Mouse (Mus musculus) CD4-positive helper T cell, adult 2 months (primary cell): ENCODE measurements around the gene Usp29.

Source experiments
- DNase-seq: peaks from one replicate; pipeline ENCODE4 v3.0.0-alpha.2; 2012; ENCODE audit warnings: low read depth, missing footprints, low spot score

Usp29 gene

GRCm38 (mm10) chr7:6730241-6730640, at the start of gene Usp29, which contains the start of gene Peg3:
Gene Usp29 (plus strand): TSS chr7:6730578.
Gene Peg3 (minus strand): TSS chr7:6730431.
- no peak for DNase-seq

DNA sequence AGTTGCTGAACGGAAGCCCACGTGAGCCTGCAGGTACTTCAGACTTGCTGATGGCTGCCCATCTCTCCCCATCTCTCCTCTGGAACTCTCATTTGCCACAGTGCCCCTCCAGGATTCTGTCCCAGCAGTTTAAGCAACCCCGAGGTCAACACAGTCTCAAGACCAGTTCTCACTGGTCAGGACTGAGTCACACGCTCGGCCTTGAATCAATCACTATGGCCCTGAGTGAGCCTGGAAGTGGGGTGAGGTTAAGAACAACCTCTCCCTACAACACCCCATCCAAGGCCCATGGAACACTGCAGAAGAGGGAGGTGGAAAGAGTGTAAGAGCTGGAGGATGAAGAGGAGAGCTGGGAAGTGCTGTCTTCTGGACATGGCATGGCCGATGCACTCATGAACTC, 44.9 kb upstream of the Usp29 start:
- DNase-seq = no peak

DNA sequence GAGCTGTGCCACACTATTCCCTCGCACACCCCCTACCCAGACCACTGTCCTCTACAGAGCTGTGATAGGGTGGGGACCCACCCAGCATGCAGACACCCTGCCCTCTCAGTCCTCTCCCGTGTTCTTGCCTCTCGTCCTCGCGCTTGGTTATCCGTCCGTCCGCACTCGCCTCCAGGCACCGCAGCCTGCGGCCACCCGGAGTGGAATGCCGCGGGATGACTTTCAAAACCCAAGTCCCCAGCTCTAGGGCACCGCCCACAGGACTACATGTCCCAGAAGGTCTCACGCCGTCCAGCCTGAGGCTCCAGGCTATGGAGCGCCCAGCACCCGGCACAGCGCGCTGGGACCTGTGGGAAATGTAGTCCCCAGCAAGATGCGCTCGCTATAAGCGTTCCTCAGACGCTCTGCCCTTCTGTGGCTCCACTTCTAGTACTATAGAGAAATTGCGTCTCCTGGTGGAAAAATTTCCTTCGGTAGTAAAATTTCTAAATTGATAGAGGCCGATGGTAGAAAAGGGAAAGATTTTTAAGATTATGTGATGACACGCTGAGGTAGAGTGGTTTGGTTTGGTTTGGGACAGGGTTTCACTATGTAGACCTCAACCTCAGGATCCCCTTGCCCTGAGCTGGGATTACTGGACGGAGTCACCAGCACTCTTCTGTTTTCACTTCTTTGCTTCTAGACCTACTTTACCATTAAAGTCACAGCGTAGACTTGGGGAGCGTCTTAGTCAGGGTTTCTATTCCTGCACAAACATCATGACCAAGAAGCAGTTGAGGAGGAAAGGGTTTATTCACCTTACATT, 33.9 kb upstream of the Usp29 start, which contains the start of gene Zim1:
Gene Zim1 (minus strand): TSS at position 210 of the 805 bp plus-strand sequence.
- no peak for DNase-seq

- no peak for DNase-seq
Measured at GRCm38 (mm10) chr7:6699230-6699629, 31.1 kb upstream of the Usp29 start.

GRCm38 (mm10) chr7:6707416-6708015, 22.9 kb upstream of the Usp29 start:
- DNase-seq = no peak

GRCm38 (mm10) chr7:6708451-6709180, 21.8 kb upstream of the Usp29 start:
- DNase-seq = no peak

DNA sequence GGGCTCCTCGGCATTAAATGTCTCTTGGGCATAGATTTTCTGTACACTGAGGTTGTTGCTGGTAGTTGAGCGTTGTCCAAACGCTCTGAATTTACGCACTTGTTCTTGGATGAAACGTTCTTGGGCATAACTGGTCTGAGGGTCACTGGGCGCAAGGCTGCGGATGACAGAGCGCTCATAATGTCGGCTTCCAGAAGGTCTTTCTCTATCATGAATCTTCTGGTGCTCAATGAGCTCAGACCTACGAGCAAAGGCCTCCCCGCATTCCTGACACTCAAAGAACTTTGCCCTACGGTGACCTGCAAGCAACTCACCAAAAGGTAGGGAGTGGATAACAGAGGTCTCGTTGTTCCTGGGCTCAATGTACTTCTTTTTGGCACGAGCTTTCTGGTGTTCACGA, 21.0 kb upstream of the Usp29 start:
- no peak for DNase-seq

- no peak for DNase-seq
Measured at GRCm38 (mm10) chr7:6727351-6728121, 2.8 kb upstream of the Usp29 start.

DNA sequence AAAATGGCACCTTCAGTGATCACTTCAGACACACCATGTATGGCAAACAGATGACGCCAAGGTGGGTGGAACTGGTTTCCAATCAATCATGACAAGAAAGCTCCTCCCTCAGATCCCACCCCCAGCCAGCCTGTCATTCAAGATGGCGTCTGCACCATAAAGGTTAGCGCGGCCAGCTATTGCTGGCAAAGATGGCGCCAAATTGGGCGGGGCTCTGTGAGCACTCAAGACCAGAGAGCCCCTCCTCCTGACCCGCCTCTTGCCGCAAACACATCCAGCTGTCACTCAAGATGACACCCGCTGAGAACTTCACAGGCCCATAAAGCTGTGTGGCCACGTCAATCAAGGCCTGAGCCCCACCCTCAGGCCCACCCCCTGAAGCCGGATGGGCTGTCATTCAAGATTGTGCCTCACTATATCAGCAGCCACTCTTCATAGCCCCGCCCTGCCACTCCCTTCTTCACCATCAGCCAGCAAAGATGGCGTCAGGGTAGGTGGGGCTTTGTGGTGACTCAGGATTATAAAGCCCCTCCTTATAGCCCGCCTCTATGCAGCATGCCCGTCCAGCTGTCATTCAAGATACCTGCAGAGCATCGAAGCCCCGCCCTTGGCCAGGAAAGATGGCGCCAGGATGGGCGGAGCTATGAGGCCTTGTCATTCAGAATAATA, 2.0 kb upstream of the Usp29 start:
- peak; percentile 7 for DNase-seq

DNA sequence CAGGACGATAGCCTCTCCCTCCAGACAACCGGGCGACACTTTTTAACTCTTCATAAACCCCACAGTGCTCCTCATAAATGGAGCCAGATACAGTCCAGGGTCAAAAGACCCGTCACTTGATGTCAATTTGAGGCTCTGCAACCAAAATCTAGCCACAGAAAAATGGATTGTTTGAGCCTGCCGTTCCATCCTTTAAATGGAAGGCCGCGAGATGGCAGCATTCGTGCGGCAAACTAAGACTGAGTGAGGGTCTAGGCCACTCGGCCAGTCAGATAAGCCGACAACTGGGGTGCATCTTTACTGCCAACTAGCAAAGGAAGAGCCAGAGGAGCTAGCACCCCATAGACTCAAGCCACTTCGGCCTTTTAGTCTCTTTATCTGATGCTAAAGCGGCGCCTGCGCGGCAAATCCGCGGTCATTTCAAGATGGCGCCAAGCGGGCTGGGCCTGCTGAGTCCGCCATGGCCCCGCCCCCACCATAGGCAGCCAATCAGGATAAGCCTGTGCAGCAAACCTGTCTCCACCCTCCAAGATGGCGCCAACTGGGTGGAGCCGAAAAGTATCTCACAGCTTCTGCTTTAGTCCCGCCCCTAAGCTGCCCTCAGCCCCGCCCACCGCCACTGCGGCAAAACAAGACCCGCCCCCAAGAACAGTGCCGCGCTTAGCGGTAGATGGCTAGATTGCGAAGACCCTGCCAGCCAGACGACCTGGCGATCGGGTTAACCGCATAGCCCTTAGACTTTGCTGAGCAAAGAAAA, 1.1 kb upstream of the Usp29 start:
- peak; percentile 55 for DNase-seq

DNA sequence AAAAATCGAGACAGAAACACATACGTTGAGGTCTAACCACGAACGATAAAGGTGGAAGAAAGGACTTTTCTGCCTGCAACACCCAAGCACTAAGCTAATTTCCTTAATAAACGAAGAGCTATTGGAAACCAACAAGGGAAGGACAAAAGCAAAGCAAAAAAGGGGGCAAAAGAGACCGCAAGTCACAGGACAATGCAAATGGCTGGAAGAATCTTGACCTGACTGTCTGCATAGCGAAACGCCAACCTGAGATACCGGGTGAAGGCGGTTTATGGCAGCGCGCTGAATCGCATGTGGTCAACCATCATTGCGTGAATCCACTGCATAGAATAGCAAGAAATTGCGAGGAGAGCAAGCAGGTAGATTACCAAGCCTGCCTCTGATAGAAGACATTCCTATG, 423 bp downstream of the Usp29 start:
- DNase-seq = no peak

DNA sequence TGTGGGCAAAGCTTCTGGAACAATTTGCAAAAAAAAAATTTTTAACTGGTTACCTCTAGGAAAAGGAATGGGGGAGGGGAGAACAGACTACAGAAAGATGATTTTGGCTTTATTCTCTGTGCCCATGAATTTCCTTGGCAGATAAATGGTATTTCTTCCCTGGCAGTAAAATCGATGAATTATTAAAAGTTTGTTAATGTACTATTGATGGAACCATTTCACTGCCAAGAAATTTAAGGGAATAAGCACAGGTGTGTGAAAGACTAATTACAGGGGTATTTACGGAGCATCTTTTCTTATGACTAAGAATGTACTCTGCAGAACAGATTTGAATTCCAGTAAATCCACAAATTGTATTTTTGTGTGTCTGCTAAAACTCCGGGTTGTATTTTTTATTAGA, 995 bp downstream of the Usp29 start:
- no peak for DNase-seq

GRCm38 (mm10) chr7:6731930-6732329, 1.6 kb downstream of the Usp29 start:
- no peak for DNase-seq

DNA sequence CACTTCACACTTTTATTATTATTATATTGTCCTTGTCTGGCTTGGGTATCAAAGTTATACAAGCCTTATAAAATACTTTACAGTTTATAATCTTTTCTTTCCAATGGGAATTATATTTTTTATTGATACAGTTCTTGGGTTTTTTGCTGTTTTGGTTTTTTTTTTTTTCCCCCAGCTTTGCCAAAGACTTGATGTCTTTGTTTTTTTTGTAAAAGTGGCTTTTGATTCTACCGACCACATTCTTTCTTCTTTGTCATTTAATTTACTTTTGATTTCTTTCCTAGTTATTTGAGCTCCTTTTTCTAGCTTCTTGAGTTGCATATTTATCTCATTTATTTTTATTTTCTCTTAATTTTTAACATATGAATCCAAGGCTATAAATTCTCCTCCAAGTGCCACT, 5.7 kb downstream of the Usp29 start:
- no peak for DNase-seq

DNA sequence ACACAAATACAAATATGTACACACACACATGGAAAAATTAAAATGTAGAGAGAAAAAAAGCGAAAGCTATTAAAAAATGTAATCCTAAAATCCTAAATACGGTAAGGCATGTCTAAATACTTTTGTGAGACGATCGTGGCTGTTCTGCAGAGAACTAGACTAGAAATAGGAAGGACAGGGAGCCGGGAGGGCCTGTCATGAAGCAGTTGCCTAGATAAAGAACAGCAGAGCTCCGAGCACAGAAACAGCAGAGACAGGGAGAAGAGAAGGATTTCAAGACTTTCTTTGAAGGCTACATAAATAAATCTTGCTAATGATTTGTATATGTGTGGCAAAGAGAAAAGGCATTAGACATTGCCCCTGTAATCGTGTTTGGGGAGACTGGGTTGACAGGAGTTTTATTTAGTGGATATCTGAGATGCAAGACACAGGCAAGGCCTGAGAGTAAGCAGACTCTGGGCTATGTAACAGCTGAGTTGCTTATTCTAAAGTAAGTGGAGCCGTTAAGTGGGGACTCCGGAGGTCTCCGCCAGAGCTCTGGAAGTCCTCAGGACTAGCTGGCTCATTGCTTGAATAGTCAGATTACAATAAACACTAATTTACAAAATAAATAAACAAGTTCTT, 14.0 kb downstream of the Usp29 start:
- DNase-seq = no peak

GRCm38 (mm10) chr7:6749196-6749595, 18.8 kb downstream of the Usp29 start:
- DNase-seq = no peak

DNA sequence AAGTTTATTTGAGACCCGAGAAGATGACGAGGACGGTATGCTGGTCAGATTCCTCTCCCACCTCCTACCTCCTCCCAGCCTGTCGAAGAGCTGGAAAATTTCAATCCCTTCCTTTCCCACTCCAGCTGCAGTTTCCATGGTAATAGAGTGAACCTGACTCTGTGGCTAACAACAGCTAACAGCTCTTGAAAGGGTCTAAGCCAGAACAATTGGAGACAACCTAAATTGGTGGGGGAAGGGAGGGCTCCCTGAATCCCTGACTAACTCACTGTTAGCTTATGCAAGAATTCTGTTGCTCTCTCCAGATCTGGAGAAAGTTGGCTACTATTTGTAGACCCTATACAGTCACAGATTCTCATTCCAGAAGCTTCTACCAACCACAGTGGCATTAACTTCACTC, 23.1 kb downstream of the Usp29 start:
- no peak for DNase-seq

DNA sequence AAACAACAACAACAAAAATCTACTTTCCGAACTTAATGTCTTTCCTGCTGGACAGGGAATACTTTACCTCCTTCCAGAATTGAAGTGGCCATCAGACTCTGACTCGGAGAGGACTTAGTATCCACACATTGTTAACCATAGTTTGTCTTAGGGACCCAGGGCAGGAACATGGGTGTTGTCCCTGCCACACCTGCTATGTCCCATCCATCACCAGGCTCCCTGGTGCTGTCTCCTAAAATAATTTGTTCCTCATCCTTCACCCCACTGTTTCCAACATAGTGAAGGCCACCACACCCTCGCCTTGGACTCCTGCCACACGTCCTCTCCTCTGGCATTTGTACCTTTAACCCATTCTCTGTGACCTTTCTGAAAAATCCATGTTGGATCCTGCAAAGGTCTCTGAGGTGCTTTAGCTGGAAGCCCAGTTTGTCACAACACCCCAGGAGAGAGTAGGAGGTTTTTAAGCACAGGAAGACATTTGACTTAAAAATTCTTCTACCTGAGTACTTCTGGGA, 26.5 kb downstream of the Usp29 start:
- no peak for DNase-seq

DNA sequence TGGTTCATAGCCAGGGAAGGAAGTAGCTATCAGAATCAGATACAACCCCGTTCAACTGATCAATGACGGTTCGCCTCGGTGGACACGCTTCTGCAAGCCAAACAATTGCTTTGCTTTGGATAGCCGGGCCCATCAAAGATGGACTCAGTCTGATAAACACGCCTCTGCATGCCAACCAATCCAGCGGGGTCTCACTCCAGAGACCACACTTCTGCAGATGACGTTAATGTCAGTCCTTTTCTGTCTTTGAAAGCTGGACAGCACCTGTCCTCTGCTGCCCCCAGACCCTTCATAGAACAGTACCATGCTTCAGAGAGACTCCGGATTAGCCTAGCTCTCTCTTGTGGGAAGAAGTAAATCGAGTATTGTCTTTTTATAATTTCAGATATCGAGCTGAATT, 29.3 kb downstream of the Usp29 start:
- no peak for DNase-seq

DNA sequence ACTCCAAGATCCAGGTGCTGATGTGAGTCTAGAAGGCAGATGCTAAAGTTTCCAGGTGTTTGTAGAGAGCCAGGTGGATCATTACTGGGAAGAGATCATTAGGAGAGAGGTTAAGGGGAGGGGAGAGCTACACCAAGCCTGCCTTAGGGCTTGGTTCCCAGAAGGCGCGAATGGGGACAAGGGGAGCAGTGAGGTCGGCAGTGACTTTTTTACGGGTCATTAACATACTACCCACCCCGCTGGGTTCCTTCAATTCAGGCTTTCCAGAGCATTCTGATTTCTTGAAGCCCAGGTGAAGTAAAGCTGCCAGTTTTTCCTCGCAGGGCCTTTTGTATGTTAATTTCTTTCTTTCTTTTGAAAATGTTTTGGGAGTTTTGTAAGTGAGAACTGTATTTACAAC, 29.8 kb downstream of the Usp29 start:
- DNase-seq = no peak
